Mouse (Mus musculus): ENCODE data around the gene Gfi1b.

The Gfi1b gene

DNA sequence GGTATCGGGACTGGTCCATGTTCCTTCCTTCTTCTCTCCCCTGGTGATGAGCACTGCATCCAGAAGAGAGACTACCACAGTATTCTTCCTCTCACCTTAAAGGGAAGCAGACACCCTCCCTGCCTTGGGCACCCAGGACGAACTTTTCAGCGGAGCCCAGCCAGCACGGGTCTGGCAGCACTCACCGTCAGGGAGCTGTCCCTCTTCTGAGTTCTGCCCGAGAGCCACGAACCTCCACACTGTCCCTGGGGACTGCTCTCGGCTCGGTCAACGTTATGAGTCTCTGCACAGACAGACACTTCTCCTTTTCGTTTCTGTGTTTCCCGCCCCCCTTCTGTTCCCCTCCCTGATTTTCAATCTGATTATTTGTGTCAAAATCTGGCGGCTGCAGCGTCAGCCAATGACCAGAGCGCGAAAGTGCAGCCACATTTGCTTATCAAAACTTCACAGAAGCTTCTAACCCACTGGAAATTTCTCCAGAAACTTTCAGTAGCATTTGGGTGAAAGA is at the start of gene Gfi1b:
Gene Gfi1b (minus strand): TSS at position 319 of the 508 bp plus-strand sequence.
- DNase-seq (ENCODE audit: low read depth, low spot score), result no peak

DNA sequence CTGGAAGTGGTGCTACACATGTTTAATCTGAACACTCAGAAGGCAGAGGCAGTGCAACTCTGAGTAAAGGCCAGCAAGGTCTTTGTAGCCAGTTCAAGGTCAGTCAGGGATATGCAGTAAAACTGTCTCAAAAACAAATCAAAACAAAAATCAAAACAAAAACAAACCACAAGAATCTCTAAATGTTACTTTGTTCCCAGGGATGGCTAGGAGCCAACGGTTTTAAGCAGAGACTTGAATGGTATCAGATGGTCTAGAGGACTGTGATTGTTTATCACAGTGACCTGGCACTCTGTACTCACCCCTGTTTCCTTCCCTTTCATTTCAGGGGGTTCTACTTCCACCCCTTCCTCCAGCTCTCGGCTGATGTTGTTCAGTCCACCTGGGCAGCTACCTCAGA is 49.7 kb upstream of the Gfi1b start:
- no peak for DNase-seq (ENCODE audit: low read depth, low spot score)

DNA sequence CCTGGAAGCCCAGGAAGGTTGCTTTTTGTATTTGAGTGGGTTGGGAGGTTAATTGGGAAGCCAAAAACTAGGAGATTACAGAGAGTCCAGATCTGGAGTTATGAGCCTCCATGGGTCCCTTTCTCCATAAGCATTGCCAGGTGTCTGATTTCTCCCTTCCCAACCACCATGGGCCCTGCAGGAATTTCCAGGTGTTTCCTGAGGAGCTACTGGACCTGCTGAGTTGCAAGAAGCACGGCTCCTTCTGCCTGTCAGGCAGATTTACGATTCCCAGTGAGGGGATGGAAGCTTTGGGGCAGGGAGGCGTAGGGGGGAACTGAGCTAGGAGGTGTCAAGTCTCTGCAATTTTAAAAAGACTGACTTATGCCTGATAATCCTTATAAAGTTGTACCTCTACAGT is 44.0 kb upstream of the Gfi1b start:
- no peak for DNase-seq (ENCODE audit: low read depth, low spot score)

DNA sequence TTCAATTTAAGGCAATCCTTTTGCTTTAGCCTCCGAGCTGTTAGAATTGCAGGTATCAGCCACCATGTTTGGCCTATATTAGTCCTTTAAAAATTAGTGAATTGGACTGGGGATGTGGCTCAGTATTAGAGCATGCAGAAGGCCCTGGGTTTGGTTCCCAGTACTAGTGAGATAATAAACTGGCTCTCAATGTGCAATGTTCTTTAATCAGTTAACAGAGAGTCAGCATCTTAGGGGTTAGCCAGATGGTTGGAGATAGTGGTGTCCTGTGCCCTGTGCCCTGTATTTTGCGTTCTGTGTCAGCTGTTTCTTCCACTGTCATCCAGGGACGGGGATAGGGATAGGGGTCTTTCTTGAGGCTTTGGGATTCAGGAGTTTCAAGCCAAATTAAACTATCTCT is 41.1 kb upstream of the Gfi1b start:
- DNase-seq (ENCODE audit: low read depth, low spot score), result no peak

DNA sequence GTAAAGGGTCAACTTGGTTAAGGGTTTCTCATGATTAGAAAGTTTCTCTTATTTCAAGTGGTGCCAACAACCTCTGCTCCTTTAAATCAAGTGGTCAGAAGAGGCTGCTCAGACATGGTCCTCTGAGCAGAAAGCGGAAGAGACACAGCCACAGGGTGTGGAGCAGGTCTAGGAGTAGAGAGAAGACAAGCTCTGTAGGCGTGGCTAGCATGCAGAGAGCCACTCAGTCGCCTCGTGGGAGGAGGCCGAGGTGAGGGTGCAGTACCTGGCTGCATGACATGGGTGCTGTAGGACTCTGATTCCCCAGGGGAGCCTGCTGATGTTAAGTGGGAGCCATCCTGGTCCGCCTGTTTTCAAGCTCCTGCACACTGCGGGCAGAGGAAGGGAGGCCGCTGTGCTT is 34.4 kb upstream of the Gfi1b start:
- DNase-seq (ENCODE audit: low read depth, low spot score), result no peak

DNA sequence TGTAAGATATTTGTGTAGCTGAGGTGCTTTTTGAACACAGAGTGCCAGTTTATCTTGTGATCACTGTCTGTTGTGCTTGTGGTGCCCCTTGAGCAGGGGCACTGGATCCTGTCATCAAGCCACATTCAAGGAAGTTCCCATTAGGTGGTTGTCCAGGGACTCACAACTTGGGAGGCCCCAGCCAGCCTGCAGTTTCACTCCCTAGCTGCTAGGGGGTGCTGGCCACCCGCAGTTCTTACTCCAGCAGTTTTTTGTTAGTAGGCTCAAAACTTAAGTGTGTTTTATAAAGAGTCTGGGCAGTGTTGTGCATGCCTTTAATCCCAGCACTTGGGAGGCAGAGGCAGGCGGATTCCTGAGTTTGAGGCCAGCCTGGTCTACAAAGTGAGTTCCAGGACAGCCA is 32.5 kb upstream of the Gfi1b start:
- peak; percentile 53 for DNase-seq (ENCODE audit: low read depth, low spot score)

DNA sequence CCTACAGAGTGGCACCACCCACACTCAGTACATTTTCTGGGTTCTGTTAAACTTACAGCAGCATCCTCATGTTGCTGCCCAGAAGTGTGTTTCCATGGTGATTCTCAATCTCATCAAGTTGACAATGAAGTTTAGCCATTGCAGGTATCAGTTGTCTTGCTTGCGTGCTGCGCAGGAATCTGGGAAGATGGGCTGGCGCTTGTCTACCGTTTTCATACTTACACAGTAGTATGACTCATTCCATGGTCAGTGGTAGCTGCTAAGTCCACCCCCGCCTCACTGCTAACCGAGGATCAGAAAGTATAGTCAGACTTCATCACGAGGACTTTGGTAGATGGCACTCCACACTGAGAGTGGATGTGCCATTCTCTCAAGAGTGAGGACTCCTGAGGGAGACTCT is 31.6 kb upstream of the Gfi1b start:
- no peak for DNase-seq (ENCODE audit: low read depth, low spot score)

DNA sequence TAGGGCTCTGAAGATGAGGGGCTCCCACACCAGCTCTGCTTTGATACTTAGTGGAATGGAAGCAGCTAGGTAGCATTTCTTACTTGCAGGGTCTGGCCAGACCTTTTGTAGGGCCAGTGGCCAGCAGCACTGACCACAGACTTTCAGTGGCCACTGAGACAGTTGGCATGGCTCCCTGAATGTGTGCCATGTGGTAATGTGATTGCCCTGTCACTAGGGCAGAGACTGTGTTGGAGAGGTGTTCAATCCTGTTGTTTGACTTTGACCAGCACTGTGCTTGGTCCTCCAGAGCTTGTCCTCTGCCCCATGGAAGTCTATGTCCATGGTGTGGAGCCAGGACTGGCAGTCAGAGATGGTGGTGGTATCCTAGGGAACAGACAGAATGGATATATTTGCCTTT is 28.7 kb upstream of the Gfi1b start:
- DNase-seq (ENCODE audit: low read depth, low spot score), result no peak

DNA sequence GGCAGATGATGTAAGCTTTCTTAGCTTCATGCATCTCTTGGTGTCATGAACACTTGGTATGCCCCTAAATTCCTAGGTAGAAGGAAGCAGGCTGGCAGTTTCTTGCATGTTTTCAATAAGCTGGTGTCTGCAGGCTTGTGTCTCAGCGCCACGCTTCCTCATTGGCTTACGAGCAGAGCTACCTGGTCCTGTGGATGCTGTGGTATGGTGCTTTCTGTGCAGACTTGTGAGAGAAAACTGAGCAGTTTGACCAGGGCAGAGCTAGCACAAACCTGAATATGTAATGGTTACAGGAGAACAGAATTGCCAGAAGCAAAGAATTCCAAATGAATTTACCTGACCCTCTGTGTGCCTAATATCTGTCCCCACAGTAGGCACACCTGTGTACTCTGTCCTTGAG is 21.3 kb upstream of the Gfi1b start:
- no peak for DNase-seq (ENCODE audit: low read depth, low spot score)

DNA sequence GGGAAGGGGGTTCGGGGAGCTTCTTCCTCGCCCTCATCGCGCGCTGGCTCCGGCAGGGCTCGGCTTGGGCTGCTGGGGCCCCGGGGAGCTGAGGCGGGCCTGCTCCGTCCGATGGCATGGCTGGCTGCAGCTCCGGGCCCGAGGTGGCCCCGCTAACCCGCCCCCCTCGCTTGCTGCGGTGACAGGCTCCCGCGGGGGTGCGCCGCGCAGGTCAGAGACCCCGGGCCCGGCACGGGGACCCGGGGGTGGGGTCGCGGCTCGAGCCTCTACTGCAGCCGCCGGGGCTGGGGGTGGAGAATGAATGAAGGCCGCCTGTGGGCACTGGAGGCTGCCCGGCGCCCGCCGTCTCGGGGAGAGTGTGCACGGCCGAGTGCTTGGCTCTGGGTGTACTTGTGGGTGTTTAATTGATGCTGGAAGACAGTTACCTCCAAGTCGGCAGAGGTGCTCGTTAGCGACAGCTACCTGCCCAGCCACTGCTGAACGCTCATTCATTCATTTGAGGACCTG is 19.7 kb upstream of the Gfi1b start:
- no peak for DNase-seq (ENCODE audit: low read depth, low spot score)

DNA sequence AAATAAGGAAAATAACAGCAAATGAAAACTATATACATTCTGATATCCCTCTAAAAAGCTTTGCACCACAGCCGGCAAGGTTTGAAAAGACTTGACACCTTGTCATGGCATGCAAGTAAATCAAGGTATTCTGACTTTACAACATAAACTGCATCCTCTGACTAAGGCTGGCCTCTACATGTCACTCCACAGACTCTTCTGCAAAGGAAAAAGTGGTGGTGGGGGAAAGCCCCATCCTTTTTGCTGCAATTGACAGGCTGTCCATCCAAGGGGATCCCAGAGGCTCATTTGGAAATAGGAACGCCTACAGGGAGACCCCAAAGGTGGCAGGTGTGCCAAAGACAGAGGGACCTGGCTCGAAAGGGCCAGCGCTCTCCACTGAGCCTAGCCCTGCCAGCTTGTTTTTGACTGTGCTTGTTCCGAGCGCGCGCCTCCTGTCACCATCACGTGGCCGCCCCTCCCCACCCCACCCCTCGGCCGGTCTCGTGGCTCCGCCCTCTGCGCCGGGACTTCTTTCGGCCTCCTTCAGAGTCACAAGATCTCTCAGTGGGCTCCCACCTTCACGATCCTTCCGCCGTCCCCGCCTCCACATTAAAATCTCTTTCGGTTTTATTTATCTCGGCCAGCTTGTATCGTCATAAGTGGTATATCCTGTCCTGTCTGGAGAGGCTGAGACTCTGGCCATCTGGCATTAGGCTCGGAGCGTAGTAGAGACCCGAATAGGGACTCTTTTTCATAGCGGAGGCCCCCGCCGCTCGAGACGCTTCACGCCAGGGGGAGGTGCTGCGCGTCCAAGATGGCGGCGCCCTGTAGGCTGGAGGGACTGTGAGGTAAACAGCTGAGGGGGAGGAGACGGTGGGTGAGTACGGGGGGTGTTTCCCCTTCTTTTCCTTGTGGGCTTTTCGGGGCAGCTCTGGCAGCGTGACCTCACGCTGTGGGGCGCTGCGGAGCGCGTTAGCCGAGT is 19.0 kb upstream of the Gfi1b start, which contains the start of gene Tsc1:
Gene Tsc1 (plus strand): TSS at position 768 of the 964 bp plus-strand sequence.
- DNase-seq (ENCODE audit: low read depth, low spot score), result peak; percentile 98

DNA sequence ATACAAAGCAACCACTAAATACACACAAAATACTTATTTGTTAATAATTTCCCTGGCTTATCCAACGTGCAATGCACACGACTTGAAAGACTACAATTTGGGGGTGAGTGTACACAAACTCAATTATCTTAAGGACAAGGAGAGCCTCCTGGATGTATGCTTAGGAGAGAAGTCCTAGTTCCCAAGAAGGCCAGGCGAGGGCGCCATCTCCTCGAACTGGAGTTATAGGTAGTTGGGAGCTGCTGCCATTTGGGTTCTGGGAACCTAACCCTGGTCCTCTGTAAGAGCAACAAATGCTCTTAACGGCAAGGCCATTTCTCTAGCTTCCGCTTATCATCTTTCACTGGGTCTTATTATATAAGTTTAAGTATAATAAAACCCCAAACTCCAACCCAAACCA is 18.0 kb upstream of the Gfi1b start:
- peak; percentile 73 for DNase-seq (ENCODE audit: low read depth, low spot score)

DNA sequence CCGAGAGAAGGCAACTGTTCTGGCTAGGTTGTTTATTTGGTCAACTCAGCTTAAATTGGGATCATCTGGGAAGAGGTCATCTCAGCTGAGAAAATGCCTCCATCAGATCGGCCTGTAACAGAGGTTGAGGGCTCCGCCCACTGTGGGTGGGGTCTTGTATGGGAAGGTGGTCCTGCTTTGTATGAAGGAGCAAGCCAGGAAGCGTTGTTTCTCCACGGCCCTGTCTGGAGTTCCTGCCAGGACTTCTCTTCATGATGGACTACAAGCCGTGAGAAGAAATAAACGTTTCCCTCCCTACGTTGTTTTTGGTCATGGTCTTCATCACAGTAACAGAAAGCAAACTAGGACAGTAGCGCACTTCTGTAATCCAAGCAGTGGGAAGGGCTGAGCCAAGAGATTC is 17.1 kb upstream of the Gfi1b start:
- DNase-seq (ENCODE audit: low read depth, low spot score), result no peak

DNA sequence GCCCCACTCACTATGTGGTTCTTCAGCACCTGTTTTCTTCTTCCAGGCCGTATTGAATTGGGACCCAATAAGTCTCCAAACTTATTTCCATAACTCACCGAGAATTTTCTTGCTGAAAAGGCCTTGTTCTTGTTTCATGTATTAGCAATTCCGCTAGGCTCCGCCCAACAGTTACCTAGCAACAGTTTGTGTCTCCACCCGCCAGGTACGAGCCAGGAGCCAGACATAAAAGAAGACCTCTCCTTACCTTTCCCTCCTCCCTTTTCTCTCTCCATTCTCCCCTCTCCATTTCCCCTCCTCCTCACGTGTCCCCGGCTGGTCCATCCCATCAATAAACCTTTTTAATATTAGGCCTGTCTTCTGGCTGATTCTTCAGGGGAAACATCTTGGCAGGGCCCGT is 16.6 kb upstream of the Gfi1b start:
- DNase-seq (ENCODE audit: low read depth, low spot score), result no peak

DNA sequence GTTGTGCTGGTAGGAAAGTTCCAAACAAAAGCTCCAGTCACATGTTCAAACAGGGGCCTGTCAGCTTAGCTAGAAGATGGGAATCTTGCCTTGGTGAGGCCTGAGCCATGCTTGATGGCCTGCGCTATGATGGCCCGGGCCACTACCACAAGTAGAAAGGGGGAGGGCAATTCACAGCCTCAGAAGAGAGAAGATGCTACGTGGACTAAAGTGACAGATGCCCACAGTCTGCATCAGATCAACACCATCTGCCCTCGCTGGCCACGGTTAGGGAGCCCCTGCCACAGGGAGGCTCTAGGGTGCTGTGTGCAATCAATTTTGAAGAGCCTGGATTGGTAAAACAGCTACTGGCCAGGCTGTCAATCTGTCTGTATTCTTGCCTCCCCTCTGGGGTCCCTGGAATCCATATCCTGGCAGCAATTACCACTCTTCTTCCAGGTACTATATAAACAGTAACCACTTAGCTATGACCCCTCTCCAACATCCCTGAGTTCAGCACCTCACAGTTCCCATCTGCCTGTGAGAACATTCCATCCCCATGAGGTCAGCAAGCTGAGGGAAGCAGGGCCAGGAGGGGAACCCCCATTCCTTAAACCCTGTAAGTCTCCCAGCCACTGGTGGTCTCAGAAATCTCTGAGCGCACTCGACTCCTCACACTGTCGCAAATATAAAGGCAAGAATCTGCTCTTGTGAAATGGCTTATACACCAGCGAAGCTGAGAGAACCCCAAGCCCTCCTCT is 15.5 kb upstream of the Gfi1b start:
- no peak for DNase-seq (ENCODE audit: low read depth, low spot score)

DNA sequence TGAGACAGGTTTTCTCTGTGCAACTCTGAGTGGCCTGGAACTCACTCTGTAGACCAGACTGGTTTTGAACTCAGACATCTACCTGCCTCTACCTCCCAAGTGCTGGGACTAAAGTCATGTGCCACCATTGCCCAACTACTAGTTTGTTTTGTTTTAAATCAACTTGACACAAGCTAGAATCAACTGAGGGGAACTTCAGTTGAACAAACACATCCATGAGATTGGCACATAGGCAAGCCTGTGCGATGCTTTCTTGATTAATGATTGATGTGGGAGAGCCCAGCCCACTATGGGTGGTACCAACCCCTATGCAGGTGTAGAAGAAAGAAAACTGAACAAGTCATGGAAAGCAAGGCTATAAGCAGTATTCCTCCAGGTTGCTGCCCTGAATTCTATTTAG is 13.4 kb upstream of the Gfi1b start:
- no peak for DNase-seq (ENCODE audit: low read depth, low spot score)

DNA sequence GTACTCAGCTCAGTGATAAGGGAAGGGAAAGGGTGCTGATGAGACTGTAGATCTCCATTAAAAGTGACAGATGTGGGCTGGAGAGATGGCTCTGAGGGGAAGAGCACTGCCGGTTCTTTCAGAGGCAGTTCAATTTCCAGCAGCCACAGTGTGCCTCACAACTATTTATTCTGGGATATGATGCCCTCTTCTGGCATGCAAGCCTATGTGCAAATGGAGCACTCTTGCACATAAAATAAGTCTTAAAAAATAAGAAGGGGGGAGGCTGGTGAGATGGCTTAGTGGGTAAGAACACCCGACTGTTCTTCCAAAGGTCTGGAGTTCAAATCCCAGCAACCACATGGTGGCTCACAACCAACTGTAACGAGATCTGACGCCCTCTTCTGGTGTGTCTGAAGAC is 11.4 kb upstream of the Gfi1b start:
- DNase-seq (ENCODE audit: low read depth, low spot score), result no peak

DNA sequence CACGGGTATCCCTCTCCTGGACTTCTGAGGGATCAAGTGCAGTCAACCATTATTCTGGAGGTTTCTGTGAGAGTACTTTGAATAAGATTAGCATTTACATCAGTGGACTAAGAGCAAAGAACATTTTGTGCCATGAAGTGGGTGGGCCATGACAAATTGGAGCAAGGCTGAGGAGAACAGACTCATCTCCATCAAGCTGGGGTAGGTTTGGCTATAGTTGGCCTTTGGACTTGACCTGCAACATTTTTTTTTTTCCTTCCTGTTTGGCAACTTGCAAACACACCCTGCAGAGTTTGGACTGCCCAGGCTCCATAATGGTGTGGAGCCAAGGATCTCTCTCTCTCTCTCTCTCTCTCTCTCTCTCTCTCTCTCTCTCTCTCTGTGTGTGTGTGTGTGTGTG is 10.8 kb upstream of the Gfi1b start:
- no peak for DNase-seq (ENCODE audit: low read depth, low spot score)

DNA sequence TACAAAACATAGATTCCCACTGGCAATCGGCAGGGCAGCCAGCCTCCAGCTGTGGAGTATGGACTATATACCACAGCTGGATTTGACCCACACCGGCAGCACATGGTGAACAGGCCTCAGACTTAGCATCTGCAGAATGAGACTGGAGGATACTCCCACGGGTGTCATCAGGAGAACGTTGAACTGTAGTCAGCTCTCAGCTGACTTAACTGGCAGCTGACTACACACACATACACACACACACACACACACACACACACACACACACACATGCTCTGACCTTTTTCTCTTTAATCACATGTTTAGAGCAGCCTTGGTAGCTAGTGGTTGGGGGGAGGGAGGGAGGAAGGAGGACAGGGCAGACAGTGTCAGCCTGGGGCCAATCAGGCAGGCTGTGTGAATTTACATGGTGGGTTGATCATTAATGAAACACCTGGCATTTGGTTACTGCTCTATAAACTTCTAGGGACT is 8.2 kb upstream of the Gfi1b start:
- no peak for DNase-seq (ENCODE audit: low read depth, low spot score)

DNA sequence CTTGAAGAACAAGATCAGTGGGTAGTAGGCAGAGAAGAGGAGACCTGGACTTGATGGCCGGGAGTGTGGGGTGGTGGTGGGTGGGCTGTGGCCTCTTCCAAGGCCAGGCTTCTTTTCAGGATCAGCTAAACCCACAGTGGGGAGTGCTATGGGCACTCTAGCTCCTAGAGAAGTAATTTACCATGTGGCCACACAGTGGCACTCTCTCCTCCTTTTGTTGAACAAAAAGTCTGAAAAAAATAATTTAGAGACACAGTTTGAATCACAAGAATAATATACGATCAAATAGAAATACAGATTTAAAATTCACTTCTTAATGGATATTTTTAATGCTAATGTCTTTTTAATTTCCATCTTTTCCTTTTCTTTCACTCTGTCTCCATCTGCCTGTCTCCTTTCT is 6.3 kb upstream of the Gfi1b start:
- no peak for DNase-seq (ENCODE audit: low read depth, low spot score)

DNA sequence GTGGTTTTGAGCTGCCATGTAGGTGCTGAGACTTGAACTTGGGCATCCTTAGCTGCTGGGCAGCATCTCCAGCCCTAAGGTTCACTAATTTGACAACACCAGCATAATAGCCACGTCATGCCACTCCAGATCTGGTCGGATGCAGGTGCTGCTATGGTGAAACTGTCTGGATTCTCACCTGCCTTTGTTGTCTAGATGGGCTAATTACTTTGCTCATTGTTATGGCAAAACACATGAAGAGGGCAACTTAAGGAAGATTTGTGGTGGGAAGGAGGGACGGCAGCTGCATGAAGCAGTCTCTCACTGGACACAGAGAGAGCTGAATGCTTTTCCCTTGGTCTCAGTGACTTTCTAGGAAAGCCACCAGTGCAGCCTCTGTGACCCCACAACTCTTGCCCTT is 4.3 kb upstream of the Gfi1b start:
- no peak for DNase-seq (ENCODE audit: low read depth, low spot score)

DNA sequence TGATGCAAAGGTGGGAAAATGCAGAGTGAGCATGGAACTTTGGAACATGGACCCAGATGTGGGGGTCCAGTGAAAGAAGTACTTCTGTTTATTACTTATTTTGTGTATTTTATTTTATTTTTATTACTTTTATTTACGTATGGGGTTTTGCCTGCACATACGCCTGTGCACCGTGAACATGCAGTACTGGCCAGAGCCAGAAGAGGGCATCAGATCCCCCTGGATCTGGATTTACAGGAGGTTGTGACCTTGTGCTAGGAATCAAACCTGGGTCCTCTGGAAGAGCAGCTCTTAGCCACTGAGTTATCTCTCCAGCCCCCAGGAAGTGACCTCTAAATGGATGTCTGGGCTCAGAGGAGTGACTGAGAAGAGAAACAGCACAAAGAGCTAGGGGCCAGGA is 3.1 kb upstream of the Gfi1b start:
- DNase-seq (ENCODE audit: low read depth, low spot score), result peak; percentile 24
